19 mouse cellular contexts compared by ENCODE assay signal in genomic region chr19:8672859-8673258, GRCm38 (mm10). TPM values are rescaled to one million over a fixed set of nuclear protein-coding genes. Genes with fewer than 3 reads are reported as not detected.
"Had no signal": no experiment of that assay in that cellular context is flagged by ENCODE, and none has a peak within 500 bp of the region (broad histone marks: within the 10 kb centered on the region; RNA-seq: fewer than 3 reads in every experiment).

No protein-coding gene starts in this region.

- H3K9ac ChIP-seq: midbrain, embryonic 15.5 days; neural tube, embryonic 12.5 days; stomach, embryonic 15.5 days had no signal

- H3K9me3 ChIP-seq: limb, embryonic 10.5 days; midbrain, embryonic 15.5 days; neural tube, embryonic 12.5 days; stomach, embryonic 15.5 days had no signal

- H3K4me2 ChIP-seq: midbrain, embryonic 11.5 days; midbrain, embryonic 15.5 days; neural tube, embryonic 12.5 days; stomach, embryonic 15.5 days had no signal

- DNase-seq: kidney, adult 8-10 months; kidney, postnatal 4 days; lung, adult 2 months; lung, postnatal 36 days; thymus, postnatal 36 days had no signal

- H3K27me3 ChIP-seq: midbrain, embryonic 15.5 days; neural tube, embryonic 12.5 days; stomach, embryonic 15.5 days had no signal

- H3K4me1 ChIP-seq: limb, embryonic 10.5 days; midbrain, embryonic 15.5 days; neural tube, embryonic 12.5 days; stomach, embryonic 15.5 days had no signal

- H3K27ac ChIP-seq: kidney, postnatal 0 days; left cerebral cortex, adult 2 months; limb, embryonic 10.5 days; midbrain, embryonic 15.5 days; neural tube, embryonic 12.5 days; stomach, embryonic 15.5 days had no signal

- H3K36me3 ChIP-seq: limb, embryonic 10.5 days; midbrain, embryonic 15.5 days; neural tube, embryonic 12.5 days; stomach, embryonic 15.5 days had no signal

- H3K4me3 ChIP-seq: left cerebral cortex, adult 2 months; limb, embryonic 10.5 days; midbrain, embryonic 15.5 days; neural tube, embryonic 12.5 days; stomach, embryonic 15.5 days had no signal

- ATAC-seq: inflammation-experienced regulatory T-cells, adult 6 months; intestine, postnatal 0 days; lung, postnatal 0 days; midbrain, embryonic 15.5 days had no signal

RNA-seq across cellular contexts. Expression of gene Chrm1, which starts 9.3 kb away (rescaled TPM):
- total RNA-seq: monocyte, adult 5-6 weeks; neutrophil, adult 5-6 weeks had no signal
- polyA plus RNA-seq: inflammation-experienced regulatory T-cells, adult 6 months had no signal

RNA-seq across cellular contexts. Expression of gene Slc22a6, which starts 55.0 kb away (rescaled TPM):
- total RNA-seq: megakaryocyte, adult 5-6 weeks; monocyte, adult 5-6 weeks; neutrophil, adult 5-6 weeks had no signal
- polyA plus RNA-seq: inflammation-experienced regulatory T-cells, adult 6 months; limb, embryonic 10.5 days; lung, adult 2 months; lung, postnatal 0 days; stomach, embryonic 15.5 days; thymus, postnatal 0 days had no signal
